Mouse (Mus musculus): ENCODE results near the gene Rere.

- TF ChIP-seq POLR2A (IDR thresholded peaks at IDR 0.05; ENCODE audit: control insufficient read depth, low read depth, low read length) (no peak), CTCF (IDR thresholded peaks at IDR 0.05; ENCODE audit: control insufficient read depth, insufficient read depth, insufficient replicate concordance, low read depth, low read length) (no peak)
These were observed 294.1 kb downstream of the Rere start for GRCm38 (mm10) chr4:150575363-150576092.
